Mouse (Mus musculus): ENCODE results near the gene Lrriq4.
"Not testable (repeated sequence)": the region's sequence is repeated elsewhere in the genome, so short reads cannot be mapped to it uniquely, and the experiment has no call there.

Lrriq4 gene

DNA sequence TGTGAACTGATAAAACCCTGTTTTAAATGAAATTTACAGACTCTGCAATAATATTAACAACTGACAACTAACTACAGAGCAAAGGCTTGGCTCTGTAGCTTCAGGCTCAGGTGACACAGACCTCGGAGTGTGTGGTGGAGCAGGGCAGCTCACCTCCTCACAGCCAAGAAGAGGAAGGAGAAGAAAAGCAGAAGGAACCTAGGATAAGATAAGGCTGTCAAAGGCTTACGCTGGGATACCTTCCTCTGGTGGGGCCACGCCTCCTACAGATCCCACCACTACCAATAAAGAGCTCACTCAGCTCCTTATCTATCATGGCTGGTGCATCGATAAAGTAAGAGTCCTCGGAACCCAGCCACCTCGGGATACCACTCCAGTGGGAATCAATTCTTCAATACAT is 38.9 kb downstream of the Lrriq4 start:
- DNase-seq (ENCODE audit: inconsistent ontology term), result no peak

DNA sequence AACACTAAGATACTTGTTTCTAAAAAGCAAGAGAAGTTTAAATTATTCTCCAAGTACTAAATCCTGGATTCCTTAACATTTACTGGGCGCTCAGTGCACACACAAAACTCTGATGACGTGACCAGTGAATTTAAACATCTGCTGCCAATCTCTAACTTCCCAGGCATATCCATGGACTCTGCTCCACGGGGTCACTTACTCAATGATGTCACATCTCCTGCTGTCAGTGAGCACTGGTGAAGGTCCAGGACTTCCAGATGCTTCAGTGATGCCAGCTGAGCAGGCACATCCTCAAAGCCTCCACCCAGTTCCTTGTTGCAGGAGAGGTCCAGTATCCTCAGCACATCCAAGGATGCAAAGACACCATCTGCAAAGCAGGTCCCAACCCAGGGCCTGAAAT is 42.9 kb downstream of the Lrriq4 start:
- no peak for DNase-seq (ENCODE audit: inconsistent ontology term)

DNA sequence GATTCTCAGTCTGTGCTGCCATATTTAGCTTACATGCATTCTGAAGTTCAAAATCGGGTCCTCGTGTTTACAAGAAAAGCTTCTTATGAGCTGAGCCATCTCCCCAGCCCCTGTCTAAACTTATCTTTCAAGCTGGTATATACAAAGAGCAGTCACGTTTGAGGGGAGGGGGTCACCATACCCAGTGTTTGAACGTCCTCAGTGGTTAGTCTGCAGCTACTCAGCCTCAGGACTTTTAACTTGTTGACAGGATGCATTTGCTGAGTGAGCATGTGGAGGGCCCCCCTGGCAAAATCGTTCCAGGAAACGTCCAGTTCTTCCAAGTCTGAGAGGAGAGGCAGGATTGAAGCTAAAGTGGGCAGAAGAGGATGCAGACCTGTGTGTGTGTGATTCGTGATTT is 46.7 kb downstream of the Lrriq4 start:
- no peak for DNase-seq (ENCODE audit: inconsistent ontology term)

DNA sequence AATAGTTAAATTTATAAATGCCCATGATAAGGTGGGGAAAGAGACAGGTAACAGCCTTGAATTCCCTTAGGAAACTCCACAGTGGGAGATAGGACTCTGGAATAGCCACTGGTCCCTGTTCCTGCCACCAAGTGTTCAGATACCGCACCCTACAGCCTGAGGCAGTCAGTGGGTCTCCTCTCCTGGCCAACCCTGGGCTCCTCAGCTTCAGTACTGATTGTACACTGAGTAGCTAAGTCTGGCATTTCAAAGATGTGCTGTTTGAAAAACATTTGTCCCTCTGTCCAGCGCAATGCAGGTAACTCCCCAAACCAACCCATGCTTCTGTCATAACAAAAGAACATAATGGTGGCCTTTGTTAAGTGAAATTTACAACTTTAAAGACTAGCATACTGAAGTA is 51.4 kb downstream of the Lrriq4 start:
- DNase-seq (ENCODE audit: inconsistent ontology term), result no peak

DNA sequence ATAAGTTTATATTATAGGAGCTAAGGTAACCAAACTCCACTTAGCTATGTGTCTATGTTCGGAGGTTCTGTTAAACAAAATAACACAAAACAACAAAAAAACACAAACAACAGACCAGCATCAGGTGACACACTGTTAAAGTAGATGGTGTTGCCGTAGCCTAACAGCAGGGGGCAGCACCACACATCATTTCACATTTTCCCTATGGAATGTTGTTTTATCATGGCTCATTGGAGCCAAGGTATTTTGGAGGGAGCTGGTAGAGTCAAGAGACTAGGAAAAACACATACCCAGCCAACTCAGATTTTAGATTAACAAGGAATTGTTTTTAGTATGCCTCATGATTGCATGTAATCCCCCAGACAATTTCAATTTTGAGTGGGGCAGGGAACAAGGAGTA is 52.0 kb downstream of the Lrriq4 start:
- DNase-seq (ENCODE audit: inconsistent ontology term), result peak; percentile 81

DNA sequence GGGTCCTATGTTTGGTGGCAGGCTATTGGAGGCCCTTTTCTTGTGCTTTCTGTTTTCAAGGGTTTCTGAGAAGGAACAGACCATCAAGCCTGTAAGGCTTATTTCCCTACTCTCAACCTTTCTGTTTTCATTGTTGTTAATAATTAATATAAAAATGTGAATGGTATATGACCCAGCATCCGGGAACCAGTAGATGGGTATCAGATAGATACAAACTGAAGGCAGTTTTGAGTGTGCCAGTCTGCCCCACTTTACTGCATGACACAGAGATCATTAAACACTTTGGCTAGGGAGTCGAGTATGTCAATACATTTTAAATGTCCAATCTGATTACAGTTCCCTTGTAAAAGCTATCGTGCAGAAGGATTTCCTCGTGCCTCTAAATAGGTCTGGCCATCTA is 53.6 kb downstream of the Lrriq4 start:
- no peak for DNase-seq (ENCODE audit: inconsistent ontology term)

DNA sequence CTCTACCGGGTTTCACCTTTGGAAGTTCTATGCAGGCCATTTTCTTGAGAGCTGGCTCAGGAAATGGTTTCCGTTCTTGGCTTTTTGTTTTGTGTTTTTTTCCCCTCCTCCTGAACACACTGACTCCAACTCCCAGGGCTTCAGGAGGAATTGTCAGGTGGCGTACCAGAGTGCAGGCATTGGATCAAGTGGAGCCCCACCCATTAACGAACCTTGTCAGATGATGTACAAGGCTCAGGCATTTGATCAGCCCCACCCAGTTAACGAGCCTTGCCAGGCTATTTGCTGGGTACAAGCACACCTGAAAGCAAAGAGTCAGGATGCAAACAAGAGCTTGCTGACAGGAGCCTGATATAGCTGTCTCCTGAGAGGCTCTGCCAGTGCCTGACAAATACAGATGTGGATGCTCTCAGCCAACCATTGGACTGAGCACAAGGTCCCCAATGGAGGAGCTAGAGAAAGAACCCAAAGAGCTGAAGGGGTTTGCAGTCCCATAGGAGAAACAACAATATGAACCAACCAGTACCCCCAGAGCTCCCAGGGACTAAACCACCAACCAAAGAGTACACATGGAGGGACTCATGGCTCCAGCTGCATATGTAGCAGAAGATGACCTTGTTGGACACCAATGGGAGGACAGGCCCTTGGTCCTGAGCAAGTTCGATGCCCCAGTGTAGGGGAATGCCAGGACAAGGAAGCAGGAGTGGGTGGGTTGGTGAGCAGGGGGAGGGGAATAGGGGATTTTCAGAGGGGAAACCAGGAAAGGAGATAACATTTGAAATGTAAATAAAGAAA is 55.6 kb downstream of the Lrriq4 start, which contains the start of gene Lrrc31:
Lrrc31 (minus strand) TSS at position 133 of the 795 bp plus-strand sequence.
- not testable (repeated sequence) for DNase-seq (ENCODE audit: inconsistent ontology term)

DNA sequence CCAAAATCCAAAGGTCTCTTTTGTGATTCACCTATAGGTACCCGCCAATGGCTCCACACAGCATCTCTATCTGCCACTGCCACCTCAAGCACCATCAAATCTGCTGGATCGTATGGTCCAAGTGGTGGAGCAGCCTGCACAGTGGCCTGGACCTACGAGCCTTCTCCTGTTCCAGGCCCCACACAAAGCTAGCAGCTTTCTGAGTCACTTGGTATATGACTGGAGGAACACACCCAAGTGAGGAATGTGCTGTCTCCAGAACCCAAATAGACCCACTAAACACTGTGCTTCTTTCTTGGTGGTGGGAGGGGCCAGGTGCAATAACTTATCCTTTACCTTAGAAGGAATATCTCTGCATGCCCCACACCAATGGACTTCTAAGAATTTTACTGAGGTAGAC is 61.7 kb downstream of the Lrriq4 start:
- DNase-seq (ENCODE audit: inconsistent ontology term), result no peak

DNA sequence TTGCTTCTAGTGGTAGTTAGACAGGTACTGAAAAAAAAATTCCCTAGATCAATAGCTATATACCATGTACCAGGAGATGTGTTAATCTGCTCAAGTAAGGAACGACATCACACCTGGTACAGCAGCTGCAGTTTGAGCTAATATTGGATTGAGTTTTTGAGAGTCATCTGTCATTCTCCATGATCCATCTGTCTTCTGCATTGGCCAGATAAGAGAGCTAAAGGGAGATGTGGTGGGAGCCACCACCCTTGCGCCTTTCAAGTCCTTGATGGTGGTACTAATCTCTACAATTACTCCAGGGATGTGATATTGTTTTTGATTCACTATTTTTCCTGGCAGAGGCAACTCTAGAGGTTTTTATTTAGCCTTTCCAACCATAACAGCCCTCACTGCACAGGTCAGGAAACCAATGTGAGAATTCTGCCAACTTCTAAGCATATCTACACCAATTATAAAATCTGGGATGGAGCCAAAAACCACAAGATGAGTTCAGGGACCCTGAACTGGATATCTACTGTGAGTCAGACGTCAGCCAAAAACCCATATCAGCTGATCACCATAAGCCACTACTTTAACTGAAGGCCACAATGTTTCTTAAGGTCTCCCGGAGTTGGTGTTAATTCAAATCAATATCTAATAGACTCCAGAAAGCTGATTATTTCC is 62.4 kb downstream of the Lrriq4 start:
- DNase-seq (ENCODE audit: inconsistent ontology term), result peak; percentile 18

DNA sequence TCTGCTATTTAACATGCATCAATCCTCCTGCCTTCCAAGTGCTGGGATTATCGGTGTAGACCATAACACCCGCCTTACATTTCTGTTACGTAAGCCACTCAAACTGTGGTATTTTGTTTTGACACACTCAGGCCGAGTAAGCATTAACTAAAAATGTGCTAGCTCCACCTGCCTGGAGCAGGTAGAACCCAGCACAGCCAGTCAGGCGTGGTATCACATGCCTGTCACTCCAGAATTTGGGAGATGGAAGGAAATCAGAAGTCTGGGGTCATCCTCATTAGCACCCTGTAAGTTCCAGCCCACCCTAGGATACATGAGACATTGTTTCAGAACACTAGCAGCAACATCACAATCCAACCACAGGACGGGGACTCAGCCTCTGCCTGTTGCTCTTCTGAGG is 65.9 kb downstream of the Lrriq4 start:
- DNase-seq (ENCODE audit: inconsistent ontology term), result no peak

DNA sequence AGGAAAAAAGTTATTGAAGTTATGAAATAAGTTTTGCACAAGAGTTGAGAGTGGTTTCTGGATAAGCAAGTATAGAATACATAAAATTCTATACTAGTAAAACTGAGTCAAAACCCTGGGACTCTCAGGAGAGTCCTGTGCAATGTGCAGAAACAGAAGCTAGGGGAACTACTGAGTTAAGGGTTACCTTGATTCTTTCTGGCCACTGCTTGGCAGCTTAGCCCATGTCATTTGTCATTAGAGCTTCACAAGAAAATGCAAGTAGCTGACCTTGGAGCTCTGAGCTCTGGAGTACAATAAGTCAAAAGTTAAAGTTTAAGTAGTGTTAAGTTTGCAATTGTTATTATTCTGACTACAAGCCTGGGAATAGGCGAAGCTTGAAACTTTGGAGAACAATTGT is 69.0 kb downstream of the Lrriq4 start:
- DNase-seq (ENCODE audit: inconsistent ontology term), result no peak

DNA sequence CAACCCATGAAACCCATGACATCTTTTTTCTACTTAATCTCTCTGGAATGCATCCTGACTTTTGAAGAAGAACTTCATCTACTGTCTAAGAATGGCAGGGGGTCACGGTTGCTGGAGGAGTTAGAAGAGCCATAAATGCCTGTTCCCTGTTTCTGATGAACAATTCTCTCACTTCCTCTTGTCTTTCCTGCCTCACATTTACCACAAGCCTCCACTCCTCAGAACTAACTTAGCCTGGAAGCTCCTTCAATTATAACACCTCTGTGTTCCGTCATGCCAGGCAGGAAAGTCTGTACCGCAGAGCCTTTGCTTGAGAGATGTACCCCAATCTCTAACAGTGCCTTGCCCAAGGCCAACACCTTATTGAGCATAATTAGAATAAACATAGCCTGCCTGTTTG is 74.3 kb downstream of the Lrriq4 start:
- DNase-seq (ENCODE audit: inconsistent ontology term), result no peak
